Mouse (Mus musculus) ovary, adult 18-20 months (tissue): Measurements from ENCODE around the gene Rab42.
"Not testable (repeated sequence)": the region's sequence is repeated elsewhere in the genome, so short reads cannot be mapped to it uniquely, and the experiment has no call there.

Experiments used
- DNase-seq: peaks from one replicate; pipeline ENCODE4 v3.0.0; 2022; ENCODE audit warnings: low spot score, mixed read lengths

The Rab42 gene

GRCm38 (mm10) chr4:132311801-132312200 lies 8.6 kb upstream of the Rab42 start:
- no peak for DNase-seq

- DNase-seq = no peak
These were observed 8.0 kb upstream of the Rab42 start for GRCm38 (mm10) chr4:132311209-132311608.

- no peak for DNase-seq
These were observed 6.8 kb upstream of the Rab42 start for GRCm38 (mm10) chr4:132309849-132310472.

- DNase-seq = no peak
These were observed 6.1 kb upstream of the Rab42 start for GRCm38 (mm10) chr4:132309140-132309848.

- DNase-seq = peak; percentile 85
These were observed 5.4 kb upstream of the Rab42 start for GRCm38 (mm10) chr4:132308437-132309139.

- no peak for DNase-seq
These were observed 2.8 kb upstream of the Rab42 start for GRCm38 (mm10) chr4:132306004-132306403.

GRCm38 (mm10) chr4:132305276-132305675 lies 2.1 kb upstream of the Rab42 start:
- no peak for DNase-seq

- not testable (repeated sequence) for DNase-seq
These were observed 299 bp upstream of the Rab42 start for GRCm38 (mm10) chr4:132303484-132303883.

GRCm38 (mm10) chr4:132301965-132302938 lies 933 bp downstream of the Rab42 start:
- no peak for DNase-seq

GRCm38 (mm10) chr4:132301486-132301885 lies 1.7 kb downstream of the Rab42 start:
- no peak for DNase-seq

- DNase-seq = no peak
These were observed 3.3 kb downstream of the Rab42 start for GRCm38 (mm10) chr4:132299849-132300248.

- no peak for DNase-seq
These were observed 7.3 kb downstream of the Rab42 start for GRCm38 (mm10) chr4:132295696-132296390.

GRCm38 (mm10) chr4:132293682-132294240 lies 9.4 kb downstream of the Rab42 start:
- no peak for DNase-seq

GRCm38 (mm10) chr4:132292988-132293387 lies 10.2 kb downstream of the Rab42 start:
- no peak for DNase-seq

- no peak for DNase-seq
These were observed 11.4 kb downstream of the Rab42 start for GRCm38 (mm10) chr4:132291624-132292335.

GRCm38 (mm10) chr4:132291056-132291455 lies 12.1 kb downstream of the Rab42 start:
- no peak for DNase-seq

- DNase-seq = not testable (repeated sequence)
These were observed 14.3 kb downstream of the Rab42 start for GRCm38 (mm10) chr4:132288840-132289239.

- DNase-seq = no peak
These were observed 27.2 kb downstream of the Rab42 start for GRCm38 (mm10) chr4:132275949-132276348.

GRCm38 (mm10) chr4:132274156-132274862 lies 28.9 kb downstream of the Rab42 start, which contains the start of gene Taf12:
TSS of gene Taf12 (plus strand) at chr4:132274375.
- DNase-seq = peak; percentile 88
